Mouse (Mus musculus): ENCODE results near the gene Spx. TPM values are rescaled to one million over a fixed set of nuclear protein-coding genes. Genes with fewer than 3 reads are reported as not detected.
A peak's percentile ranks its signal among the peaks of the same experiment; 100 is the strongest.

Gene Spx
- under 1 TPM in 1 of 2 experiments, not detected in 1; 0.60 TPM for total RNA-seq (2021)
- long read RNA-seq, experiment 1: 0 reads
- long read RNA-seq, experiment 2: 0 reads

DNA sequence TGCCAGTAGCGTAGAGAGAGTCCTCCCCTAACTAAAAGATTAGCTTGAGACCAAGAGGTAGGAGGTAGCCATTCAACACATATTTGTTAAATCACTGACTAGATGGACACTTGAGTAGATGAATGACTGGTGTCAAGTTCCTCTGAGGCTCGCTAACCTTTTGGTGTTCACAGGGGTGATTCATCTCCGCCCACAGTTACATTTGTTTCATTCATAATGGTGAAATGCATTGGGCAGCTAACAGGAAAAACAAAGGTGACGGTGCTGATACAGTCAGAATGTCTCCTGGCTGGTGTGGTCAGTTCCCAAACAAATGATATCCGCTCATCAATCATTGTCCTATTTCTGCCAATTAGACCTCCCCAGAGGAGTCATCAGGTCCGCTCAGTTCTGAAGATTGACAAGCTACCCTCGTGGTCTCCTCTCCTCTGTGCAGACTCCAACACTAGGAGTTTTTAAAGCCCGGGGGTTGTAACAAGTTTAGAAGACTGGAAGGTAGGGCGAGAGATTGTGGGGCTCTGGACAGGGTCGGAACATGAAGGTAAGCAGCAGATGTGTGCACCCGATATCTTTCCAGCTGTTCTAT is at the start of gene Spx:
Spx (plus strand) TSS at position 536 of the 586 bp plus-strand sequence.
- intact Hi-C loops (cut with DNase I; ENCODE audit: low total_unique reads): no loop called here

GRCm38 (mm10) chr6:142365742-142366472 is 47.3 kb upstream of the Spx start:
- intact Hi-C loops (cut with DNase I; ENCODE audit: low total_unique reads): no loop called here
- no peak for DNase-seq

More for the DNA sequence above, at the start of gene Spx:
- DNase-seq: no peak

- no peak for DNase-seq
These were observed 46.7 kb upstream of the Spx start for GRCm38 (mm10) chr6:142366473-142367018.

DNA sequence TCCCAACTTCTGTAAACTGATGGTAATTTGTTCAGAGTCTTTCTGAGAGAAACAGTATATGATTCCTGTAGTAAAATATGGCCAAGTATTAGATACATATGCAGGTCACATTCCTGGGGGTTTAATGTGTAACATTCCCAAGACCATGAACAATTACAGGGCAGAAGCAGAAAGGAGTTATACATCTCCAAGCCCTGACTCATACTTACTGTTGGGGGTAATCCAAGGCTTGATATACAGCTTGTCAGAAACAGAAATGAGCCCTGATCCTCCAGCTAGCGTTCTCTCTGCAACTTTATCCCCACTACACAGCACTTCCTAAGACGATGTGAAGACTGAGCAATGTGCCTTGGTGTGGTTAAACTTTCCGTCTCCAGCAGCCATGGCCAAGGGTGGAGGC is 45.7 kb upstream of the Spx start:
- no peak for DNase-seq
- intact Hi-C loops (cut with DNase I; ENCODE audit: low total_unique reads): no loop called here

More at GRCm38 (mm10) chr6:142366473-142367018, 46.7 kb upstream of the Spx start:
- intact Hi-C loops (cut with DNase I; ENCODE audit: low total_unique reads): no loop called here

GRCm38 (mm10) chr6:142369568-142369967 is 43.7 kb upstream of the Spx start:
- intact Hi-C loops (cut with DNase I; ENCODE audit: low total_unique reads): no loop called here
- no peak for DNase-seq

- no peak for DNase-seq
- intact Hi-C loops (cut with DNase I; ENCODE audit: low total_unique reads): no loop called here
These were observed 36.2 kb upstream of the Spx start for GRCm38 (mm10) chr6:142377081-142377480.

DNA sequence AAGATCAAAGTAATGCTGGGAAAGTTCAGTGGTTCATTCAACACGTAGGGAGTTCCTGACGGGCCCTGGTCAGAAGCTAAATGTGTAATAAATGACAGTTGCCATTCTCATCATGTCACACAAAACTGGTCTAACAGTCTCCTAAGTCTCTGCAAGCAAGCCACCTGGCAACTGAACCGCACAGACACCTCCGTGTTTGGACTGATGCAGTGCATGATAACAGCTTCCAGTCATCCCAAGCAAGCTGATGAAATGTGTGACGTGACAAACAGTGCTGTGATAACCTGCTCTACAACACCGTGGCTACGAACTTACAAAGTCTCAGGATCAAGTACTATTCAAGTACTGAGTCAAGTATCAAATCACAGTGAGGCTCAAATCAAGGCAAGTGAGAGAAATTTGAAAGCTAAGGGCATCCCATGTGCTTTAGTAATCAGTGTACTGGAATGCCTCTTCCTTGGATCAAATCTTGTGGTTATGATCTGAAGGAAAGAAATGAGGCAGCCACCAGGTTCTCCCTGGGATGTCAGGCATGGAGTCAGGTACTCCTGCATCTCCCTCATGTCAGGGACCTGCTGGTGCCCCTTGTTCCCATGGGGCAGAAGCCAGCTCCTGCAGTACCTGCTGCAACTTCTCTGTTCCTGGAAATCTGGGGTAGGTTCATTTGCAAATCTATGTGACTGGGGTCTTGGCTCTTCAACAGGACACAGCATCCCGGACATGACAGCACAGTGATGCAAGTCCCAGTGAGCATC is 34.5 kb upstream of the Spx start:
- intact Hi-C loops (cut with DNase I; ENCODE audit: low total_unique reads): no loop called here
- no peak for DNase-seq

DNA sequence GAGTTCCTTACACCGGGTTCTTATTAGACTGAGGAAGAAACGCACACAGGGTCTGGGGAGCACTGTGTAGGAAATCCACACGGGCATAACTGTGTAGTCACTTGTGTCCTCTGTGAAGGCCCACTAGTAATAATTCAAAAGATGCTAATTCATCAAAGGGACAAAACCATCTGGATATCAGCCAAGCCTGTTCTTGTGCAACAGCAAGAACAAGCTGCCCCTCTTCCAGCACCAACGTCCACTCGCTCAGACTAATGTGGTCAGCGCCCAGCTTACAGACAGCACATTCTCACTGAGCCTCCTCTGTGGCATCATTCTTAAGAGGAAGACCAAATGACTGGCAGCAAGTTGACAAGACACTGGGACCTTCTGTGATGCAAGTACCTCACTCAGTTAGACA is 33.3 kb upstream of the Spx start:
- DNase-seq: no peak
- intact Hi-C loops (cut with DNase I; ENCODE audit: low total_unique reads): no loop called here

GRCm38 (mm10) chr6:142381615-142382014 is 31.6 kb upstream of the Spx start:
- no peak for DNase-seq
- intact Hi-C loops (cut with DNase I; ENCODE audit: low total_unique reads): no loop called here

GRCm38 (mm10) chr6:142384521-142384920 is 28.7 kb upstream of the Spx start:
- intact Hi-C loops (cut with DNase I; ENCODE audit: low total_unique reads): no loop called here
- DNase-seq: no peak

GRCm38 (mm10) chr6:142386285-142387010 is 26.8 kb upstream of the Spx start:
- DNase-seq: no peak
- intact Hi-C loops (cut with DNase I; ENCODE audit: low total_unique reads): loop anchor here (5.0 kb wide), 1 partner anchor 39 kb away; the partner anchor contains the start of gene Pyroxd1

- intact Hi-C loops (cut with DNase I; ENCODE audit: low total_unique reads): loop anchor here (5.0 kb wide), 1 partner anchor 40 kb away; the partner anchor contains the start of gene Pyroxd1
- DNase-seq: peak; percentile 97
These were observed 26.1 kb upstream of the Spx start, which contains the start of the genes Recql and Golt1b for GRCm38 (mm10) chr6:142387011-142387754. Gene Recql, minus strand, starts transcription at chr6:142387087. Gene Golt1b, plus strand, starts transcription at chr6:142387221.

- intact Hi-C loops (cut with DNase I; ENCODE audit: low total_unique reads): loop anchor here (5.0 kb wide), 1 partner anchor 41 kb away; the partner anchor contains the start of gene Pyroxd1
- DNase-seq: no peak
These were observed 25.4 kb upstream of the Spx start for GRCm38 (mm10) chr6:142387755-142388271.

DNA sequence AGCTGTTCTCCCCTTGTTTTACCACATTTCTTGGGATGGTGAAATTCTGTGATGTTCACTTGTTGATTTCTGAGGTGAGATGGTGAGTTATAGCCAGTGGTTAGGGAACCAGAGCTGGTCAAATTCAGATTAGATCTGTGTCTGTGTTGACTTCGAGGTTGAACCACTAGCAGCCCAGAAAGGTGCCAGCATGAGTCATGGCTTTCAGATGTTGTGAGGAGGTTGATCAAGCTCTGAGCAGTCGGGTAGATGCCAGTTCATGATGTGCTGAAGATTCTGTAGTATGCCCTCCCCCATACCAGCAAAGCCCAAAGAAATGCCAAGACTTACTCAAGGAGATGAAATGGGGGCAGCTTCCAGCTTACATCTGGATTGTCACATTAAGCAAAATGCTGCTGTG is 24.1 kb upstream of the Spx start:
- DNase-seq: no peak
- intact Hi-C loops (cut with DNase I; ENCODE audit: low total_unique reads): loop anchor here (5.0 kb wide), 1 partner anchor 42 kb away; the partner anchor contains the start of gene Pyroxd1

- no peak for DNase-seq
- intact Hi-C loops (cut with DNase I; ENCODE audit: low total_unique reads): loop anchor here (10.0 kb wide), 1 partner anchor 122 kb away; no protein-coding TSS in a partner anchor
These were observed 20.9 kb upstream of the Spx start for GRCm38 (mm10) chr6:142392312-142392711.

DNA sequence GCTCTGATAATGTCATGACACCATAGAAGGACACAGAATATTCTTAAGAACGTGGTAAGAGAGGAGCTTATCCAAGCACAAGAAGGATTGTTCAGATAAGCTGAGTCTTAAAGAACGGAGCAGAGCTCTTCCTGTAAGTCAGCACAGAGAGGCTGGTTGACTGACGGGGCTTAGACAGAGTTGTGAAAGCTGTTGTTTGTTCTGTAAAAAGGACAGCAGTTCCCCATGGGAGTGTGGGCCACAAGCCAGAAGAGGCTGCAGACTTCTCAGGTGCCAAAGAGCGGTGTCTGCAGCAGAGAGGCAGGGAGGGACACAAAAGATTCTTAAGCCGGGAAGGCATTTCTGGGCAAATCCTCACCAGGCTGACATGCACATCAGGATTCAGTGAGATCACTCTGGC is 18.6 kb upstream of the Spx start:
- intact Hi-C loops (cut with DNase I; ENCODE audit: low total_unique reads): loop anchor here (10.0 kb wide), 1 partner anchor 120 kb away; no protein-coding TSS in a partner anchor
- DNase-seq: no peak

- intact Hi-C loops (cut with DNase I; ENCODE audit: low total_unique reads): loop anchor here (10.0 kb wide), 1 partner anchor 119 kb away; no protein-coding TSS in a partner anchor
- no peak for DNase-seq
These were observed 17.5 kb upstream of the Spx start for GRCm38 (mm10) chr6:142395756-142396155.

- DNase-seq: no peak
- intact Hi-C loops (cut with DNase I; ENCODE audit: low total_unique reads): no loop called here
These were observed 2.1 kb upstream of the Spx start for GRCm38 (mm10) chr6:142411140-142411539.

Data from gastrocnemius, postnatal 14 days (tissue).